Mouse (Mus musculus): ENCODE results near the gene Stat5b.

GRCm38 (mm10) chr11:100847572-100847971 is 3.0 kb downstream of the Stat5b start:
- TF ChIP-seq CTCF (IDR thresholded peaks at IDR 0.05) (no peak), EP300 (IDR thresholded peaks at IDR 0.05) (no peak)
